Mouse (Mus musculus): ENCODE results near the gene Mia.
A peak's percentile ranks its signal among the peaks of the same experiment; 100 is the strongest.

Gene Mia

GRCm38 (mm10) chr7:27161744-27162143 lies 19.2 kb downstream of the Mia start:
- no peak for DNase-seq (ENCODE audit: low read depth in 1 of 2, low spot score in 2 of 2)

- no peak for DNase-seq (ENCODE audit: low read depth in 1 of 2, low spot score in 2 of 2)
Observed at GRCm38 (mm10) chr7:27160921-27161320, 20.0 kb downstream of the Mia start.

GRCm38 (mm10) chr7:27159882-27160281 lies 21.1 kb downstream of the Mia start:
- peak; percentile 48 to 73 for DNase-seq (ENCODE audit: low read depth in 1 of 2, low spot score in 2 of 2)

GRCm38 (mm10) chr7:27159256-27159655 lies 21.7 kb downstream of the Mia start:
- DNase-seq (ENCODE audit: low read depth in 1 of 2, low spot score in 2 of 2): no peak

- DNase-seq (ENCODE audit: low read depth in 1 of 2, low spot score in 2 of 2): no peak
Observed at GRCm38 (mm10) chr7:27158171-27158570, 22.8 kb downstream of the Mia start.

- DNase-seq (ENCODE audit: low read depth in 1 of 2, low spot score in 2 of 2): no peak
Observed at GRCm38 (mm10) chr7:27156005-27156404, 25.0 kb downstream of the Mia start.

- DNase-seq (ENCODE audit: low read depth in 1 of 2, low spot score in 2 of 2): no peak
Observed at GRCm38 (mm10) chr7:27153205-27153764, 27.7 kb downstream of the Mia start, which contains the start of gene Cyp2t4. TSS of gene Cyp2t4 (plus strand) at chr7:27153714.

- DNase-seq (ENCODE audit: low read depth in 1 of 2, low spot score in 2 of 2): no peak
Observed at GRCm38 (mm10) chr7:27136410-27136996, 44.5 kb downstream of the Mia start.

- no peak for DNase-seq (ENCODE audit: low read depth in 1 of 2, low spot score in 2 of 2)
Observed at GRCm38 (mm10) chr7:27133757-27134156, 47.2 kb downstream of the Mia start.

GRCm38 (mm10) chr7:27133156-27133555 lies 47.8 kb downstream of the Mia start:
- DNase-seq (ENCODE audit: low read depth in 1 of 2, low spot score in 2 of 2): no peak

GRCm38 (mm10) chr7:27132588-27132987 lies 48.4 kb downstream of the Mia start:
- no peak for DNase-seq (ENCODE audit: low read depth in 1 of 2, low spot score in 2 of 2)

- no peak for DNase-seq (ENCODE audit: low read depth in 1 of 2, low spot score in 2 of 2)
Observed at GRCm38 (mm10) chr7:27131387-27131786, 49.6 kb downstream of the Mia start.

GRCm38 (mm10) chr7:27130521-27131370 lies 50.2 kb downstream of the Mia start:
- DNase-seq (ENCODE audit: low read depth in 1 of 2, low spot score in 2 of 2): no peak

- DNase-seq (ENCODE audit: low read depth in 1 of 2, low spot score in 2 of 2): no peak
Observed at GRCm38 (mm10) chr7:27129811-27130210, 51.1 kb downstream of the Mia start.
